Mouse (Mus musculus): ENCODE data around the gene Gmpr. TPM values are rescaled to one million over a fixed set of nuclear protein-coding genes. Genes with fewer than 3 reads are reported as not detected.

Gmpr gene
- polyA plus RNA-seq, 1 experiment from 2014 or later: 352 TPM

- peaks cover 98% of the 10 kb centered on the region for H3K36me3 ChIP-seq
- H3K4me1 ChIP-seq (replicated peaks): peaks cover 84% of the 10 kb centered on the region
- peak overlapping the region; percentile 30 for H3K4me2 ChIP-seq
- peak overlapping the region; percentile 27 for H3K9ac ChIP-seq
- no peaks in the 10 kb centered on the region for H3K27me3 ChIP-seq
- peak overlapping the region; percentile 4; the same call in 1 of the 2 replicates for H3K4me3 ChIP-seq (replicated peaks)
- peak overlapping the region; percentile 78 for H3K27ac ChIP-seq
- peak; percentile 60 for ATAC-seq (ENCODE audit: low read depth)
- peak; percentile 60 for DNase-seq
- H3K9me3 ChIP-seq (replicated peaks): no peaks in the 10 kb centered on the region
- WGBS (ENCODE audit: insufficient replicate concordance): 45% methylated on average over 10 of the region's 10 CpGs
Measured at GRCm38 (mm10) chr13:45539205-45539568, 31.9 kb downstream of the Gmpr start.

- H3K36me3 ChIP-seq: peaks cover 96% of the 10 kb centered on the region
- DNase-seq (peak; percentile 93), ATAC-seq (ENCODE audit: low read depth) (peak; percentile 96)
- no peaks in the 10 kb centered on the region for H3K9me3 ChIP-seq (replicated peaks)
- no peaks in the 10 kb centered on the region for H3K27me3 ChIP-seq
- H3K9ac ChIP-seq: peak overlapping the region; percentile 77
- H3K27ac ChIP-seq: peak overlapping the region; percentile 95
- peak overlapping the region; percentile 72 for H3K4me2 ChIP-seq
- peaks cover 76% of the 10 kb centered on the region for H3K4me1 ChIP-seq (replicated peaks)
- WGBS (ENCODE audit: insufficient replicate concordance): 18% methylated on average over 13 of the region's 13 CpGs
- H3K4me3 ChIP-seq (replicated peaks): peak overlapping the region; percentile 52
Measured at GRCm38 (mm10) chr13:45545974-45546373, 38.7 kb downstream of the Gmpr start.

- ATAC-seq (ENCODE audit: low read depth) (peak; percentile 24), DNase-seq (no peak)
- peak overlapping the region; percentile 72 for H3K4me2 ChIP-seq
- peaks cover 72% of the 10 kb centered on the region for H3K4me1 ChIP-seq (replicated peaks)
- 28% methylated on average over 4 of the region's 4 CpGs for WGBS (ENCODE audit: insufficient replicate concordance)
- peak overlapping the region; percentile 52 for H3K4me3 ChIP-seq (replicated peaks)
- H3K27ac ChIP-seq: peak overlapping the region; percentile 95
- H3K27me3 ChIP-seq: no peaks in the 10 kb centered on the region
- H3K9ac ChIP-seq: peak overlapping the region; percentile 77
- H3K36me3 ChIP-seq: peaks cover 88% of the 10 kb centered on the region
- H3K9me3 ChIP-seq (replicated peaks): no peaks in the 10 kb centered on the region
Measured at GRCm38 (mm10) chr13:45546946-45547345, 39.7 kb downstream of the Gmpr start.

GRCm38 (mm10) chr13:45547549-45547948, 40.3 kb downstream of the Gmpr start:
- ATAC-seq (ENCODE audit: low read depth) (peak; percentile 39), DNase-seq (peak; percentile 56)
- Histone ChIP-seq H3K4me2 (peak overlapping the region; percentile 72), H3K27me3 (no peaks in the 10 kb centered on the region), H3K9me3 (replicated peaks) (no peaks in the 10 kb centered on the region), H3K4me1 (replicated peaks) (peaks cover 66% of the 10 kb centered on the region), H3K9ac (peak overlapping the region; percentile 77), H3K36me3 (peaks cover 82% of the 10 kb centered on the region), H3K27ac (peak overlapping the region; percentile 95), H3K4me3 (replicated peaks) (peak overlapping the region; percentile 52)
- WGBS (ENCODE audit: insufficient replicate concordance): 27% methylated on average over 5 of the region's 5 CpGs

GRCm38 (mm10) chr13:45553674-45554073, 46.4 kb downstream of the Gmpr start:
- H3K9me3 ChIP-seq (replicated peaks): no peaks in the 10 kb centered on the region
- peaks cover 25% of the 10 kb centered on the region for H3K36me3 ChIP-seq
- ATAC-seq (ENCODE audit: low read depth) (no peak), DNase-seq (no peak)
- H3K27ac ChIP-seq: 0 out of 2 replicates have a peak overlapping the region, but pooled peaks have one; percentile 1
- no peak overlapping the region for H3K4me3 ChIP-seq (replicated peaks)
- no peak overlapping the region for H3K4me2 ChIP-seq
- 86% methylated on average over 7 of the region's 7 CpGs for WGBS (ENCODE audit: insufficient replicate concordance)
- no peaks in the 10 kb centered on the region for H3K27me3 ChIP-seq
- H3K9ac ChIP-seq: no peak overlapping the region; the same call in 1 of the 2 replicates
- peaks cover 22% of the 10 kb centered on the region for H3K4me1 ChIP-seq (replicated peaks)

- no peaks in the 10 kb centered on the region for H3K9me3 ChIP-seq (replicated peaks)
- DNase-seq (no peak), ATAC-seq (ENCODE audit: low read depth) (peak; percentile 79)
- peaks cover 39% of the 10 kb centered on the region for H3K4me1 ChIP-seq (replicated peaks)
- H3K4me2 ChIP-seq: no peak overlapping the region
- H3K4me3 ChIP-seq (replicated peaks): no peak overlapping the region
- no peaks in the 10 kb centered on the region for H3K27me3 ChIP-seq
- H3K9ac ChIP-seq: no peak overlapping the region
- H3K27ac ChIP-seq: peak overlapping the region; percentile 23; the same call in 1 of the 2 replicates
- 0 out of 2 replicates have a peak, but pooled peaks cover 3% of the 10 kb centered on the region for H3K36me3 ChIP-seq
- WGBS (ENCODE audit: insufficient replicate concordance): 37% methylated on average over 4 of the region's 4 CpGs
Measured at GRCm38 (mm10) chr13:45558367-45558766, 51.1 kb downstream of the Gmpr start.

- no peak for ATAC-seq (ENCODE audit: low read depth)
- Histone ChIP-seq H3K4me3 (replicated peaks) (no peak overlapping the region), H3K36me3 (no peaks in the 10 kb centered on the region), H3K4me2 (no peak overlapping the region), H3K27ac (no peak overlapping the region), H3K9ac (no peak overlapping the region), H3K9me3 (replicated peaks) (no peaks in the 10 kb centered on the region), H3K27me3 (no peaks in the 10 kb centered on the region), H3K4me1 (replicated peaks) (peaks cover 37% of the 10 kb centered on the region)
- DNase-seq: no peak
- 85% methylated on average over 3 of the region's 3 CpGs for WGBS (ENCODE audit: insufficient replicate concordance)
Measured at GRCm38 (mm10) chr13:45559258-45559657, 52.0 kb downstream of the Gmpr start.

- Histone ChIP-seq H3K4me2 (no peak overlapping the region), H3K27ac (no peak overlapping the region), H3K9me3 (replicated peaks) (no peaks in the 10 kb centered on the region), H3K9ac (no peak overlapping the region), H3K4me1 (replicated peaks) (peaks cover 37% of the 10 kb centered on the region), H3K4me3 (replicated peaks) (no peak overlapping the region), H3K27me3 (no peaks in the 10 kb centered on the region), H3K36me3 (no peaks in the 10 kb centered on the region)
- DNase-seq (no peak), ATAC-seq (ENCODE audit: low read depth) (no peak)
- 66% methylated on average over 7 of the region's 7 CpGs for WGBS (ENCODE audit: insufficient replicate concordance)
Measured at GRCm38 (mm10) chr13:45560543-45560942, 53.3 kb downstream of the Gmpr start.

GRCm38 (mm10) chr13:45562011-45562410, 54.8 kb downstream of the Gmpr start:
- peaks cover 37% of the 10 kb centered on the region for H3K4me1 ChIP-seq (replicated peaks)
- no peak overlapping the region for H3K27ac ChIP-seq
- H3K4me2 ChIP-seq: no peak overlapping the region
- H3K9me3 ChIP-seq (replicated peaks): no peaks in the 10 kb centered on the region
- no peaks in the 10 kb centered on the region for H3K27me3 ChIP-seq
- 85% methylated on average over 9 of the region's 9 CpGs for whole genome bisulfite sequencing (ENCODE audit: insufficient replicate concordance)
- ATAC-seq (ENCODE audit: low read depth) (no peak), DNase-seq (no peak)
- H3K9ac ChIP-seq: no peak overlapping the region
- H3K36me3 ChIP-seq: peaks cover 7% of the 10 kb centered on the region
- no peak overlapping the region for H3K4me3 ChIP-seq (replicated peaks)

GRCm38 (mm10) chr13:45564946-45565345, 57.7 kb downstream of the Gmpr start:
- ATAC-seq (ENCODE audit: low read depth) (no peak), DNase-seq (no peak)
- Histone ChIP-seq H3K9ac (no peak overlapping the region), H3K27ac (no peak overlapping the region), H3K9me3 (replicated peaks) (no peaks in the 10 kb centered on the region), H3K36me3 (peaks cover 10% of the 10 kb centered on the region), H3K4me1 (replicated peaks) (peaks cover 9% of the 10 kb centered on the region), H3K4me2 (no peak overlapping the region), H3K27me3 (no peaks in the 10 kb centered on the region), H3K4me3 (replicated peaks) (no peak overlapping the region)
- 73% methylated on average over 4 of the region's 4 CpGs for WGBS (ENCODE audit: insufficient replicate concordance)

- 72% methylated on average over 7 of the region's 7 CpGs for WGBS (ENCODE audit: insufficient replicate concordance)
- DNase-seq: no peak
- peaks cover 13% of the 10 kb centered on the region for H3K4me1 ChIP-seq (replicated peaks)
- H3K4me3 ChIP-seq (replicated peaks): no peak overlapping the region
- H3K27me3 ChIP-seq: no peaks in the 10 kb centered on the region
- no peaks in the 10 kb centered on the region for H3K9me3 ChIP-seq (replicated peaks)
- no peak overlapping the region for H3K27ac ChIP-seq
- peaks cover 10% of the 10 kb centered on the region for H3K36me3 ChIP-seq
- ATAC-seq (ENCODE audit: low read depth): no peak
- H3K4me2 ChIP-seq: no peak overlapping the region
- no peak overlapping the region for H3K9ac ChIP-seq
Measured at GRCm38 (mm10) chr13:45569932-45570331, 62.7 kb downstream of the Gmpr start.

GRCm38 (mm10) chr13:45571795-45572262, 64.6 kb downstream of the Gmpr start:
- Histone ChIP-seq H3K27ac (no peak overlapping the region), H3K9ac (peak overlapping the region; percentile 22; the same call in 1 of the 2 replicates), H3K4me2 (peak overlapping the region; percentile 47), H3K4me3 (replicated peaks) (no peak overlapping the region), H3K4me1 (replicated peaks) (peaks cover 13% of the 10 kb centered on the region), H3K36me3 (peaks cover 4% of the 10 kb centered on the region; the same call in 1 of the 2 replicates), H3K27me3 (no peaks in the 10 kb centered on the region), H3K9me3 (replicated peaks) (no peaks in the 10 kb centered on the region)
- 5% methylated on average over 6 of the region's 6 CpGs for WGBS (ENCODE audit: insufficient replicate concordance)
- ATAC-seq (ENCODE audit: low read depth): peak; percentile 75
- DNase-seq: peak; percentile 75
